Mouse (Mus musculus) urinary bladder, postnatal 14 days (tissue): ENCODE data around the gene Prr23a3.

Experiments
- DNase-seq: peaks from one replicate; pipeline ENCODE4 v3.0.0; 2021; ENCODE audit warnings: low spot score

Gene Prr23a3

GRCm38 (mm10) chr9:98864571-98864970, at the start of gene Prr23a3:
Gene Prr23a3 (plus strand): TSS chr9:98864767.
- no peak for DNase-seq

- DNase-seq = no peak
These were observed 48.5 kb upstream of the Prr23a3 start for GRCm38 (mm10) chr9:98816066-98816465.

GRCm38 (mm10) chr9:98817592-98817991, 47.0 kb upstream of the Prr23a3 start:
- no peak for DNase-seq

GRCm38 (mm10) chr9:98818971-98819370, 45.6 kb upstream of the Prr23a3 start:
- no peak for DNase-seq

- DNase-seq = peak; percentile 16
These were observed 45.1 kb upstream of the Prr23a3 start for GRCm38 (mm10) chr9:98819481-98819880.

GRCm38 (mm10) chr9:98820461-98820860, 44.1 kb upstream of the Prr23a3 start:
- DNase-seq = no peak

GRCm38 (mm10) chr9:98821067-98821466, 43.5 kb upstream of the Prr23a3 start:
- no peak for DNase-seq

- DNase-seq = no peak
These were observed 40.8 kb upstream of the Prr23a3 start for GRCm38 (mm10) chr9:98823805-98824204.

- no peak for DNase-seq
These were observed 35.1 kb upstream of the Prr23a3 start for GRCm38 (mm10) chr9:98829508-98829907.

- DNase-seq = no peak
These were observed 27.0 kb upstream of the Prr23a3 start for GRCm38 (mm10) chr9:98837537-98838074.

- no peak for DNase-seq
These were observed 22.4 kb upstream of the Prr23a3 start, which contains the start of gene Prr23a1 for GRCm38 (mm10) chr9:98842117-98842516. Gene Prr23a1 (plus strand): TSS chr9:98842503.

- no peak for DNase-seq
These were observed 8.4 kb upstream of the Prr23a3 start, which contains the start of gene Prr23a2 for GRCm38 (mm10) chr9:98856210-98856609. Gene Prr23a2 (plus strand): TSS chr9:98856494.

GRCm38 (mm10) chr9:98863463-98863862, 1.1 kb upstream of the Prr23a3 start:
- no peak for DNase-seq

GRCm38 (mm10) chr9:98901486-98901885, 36.9 kb downstream of the Prr23a3 start:
- DNase-seq = no peak

- no peak for DNase-seq
These were observed 38.3 kb downstream of the Prr23a3 start, which contains the start of gene 7420426K07Rik for GRCm38 (mm10) chr9:98902819-98903218. Gene 7420426K07Rik (plus strand): TSS chr9:98903119.
